Mouse (Mus musculus): ENCODE results near the gene Gm10717. TPM values are rescaled to one million over a fixed set of nuclear protein-coding genes. Genes with fewer than 3 reads are reported as not detected.

The Gm10717 gene
- 7.5 TPM for polyA plus RNA-seq (2017; shearing (Covaris generic))

GRCm38 (mm10) chr9:3024912-3025467, at the start of gene Gm10717:
TSS of gene Gm10717 (plus strand) at chr9:3025417.

GRCm38 (mm10) chr9:3000445-3000972, 24.7 kb upstream of the Gm10717 start, which contains the start of gene Gm10722:
TSS of gene Gm10722 (plus strand) at chr9:3000922.

GRCm38 (mm10) chr9:3002794-3003396, 22.3 kb upstream of the Gm10717 start, which contains the start of gene Gm11168:
TSS of gene Gm11168 (plus strand) at chr9:3003346.

GRCm38 (mm10) chr9:3012733-3013279, 12.4 kb upstream of the Gm10717 start, which contains the start of gene Gm10721:
TSS of gene Gm10721 (plus strand) at chr9:3013140.

GRCm38 (mm10) chr9:3015354-3015753, 9.9 kb upstream of the Gm10717 start, which contains the start of gene Gm10720:
TSS of gene Gm10720 (plus strand) at chr9:3015654.

GRCm38 (mm10) chr9:3017108-3017507, 8.1 kb upstream of the Gm10717 start, which contains the start of gene Gm10719:
TSS of gene Gm10719 (plus strand) at chr9:3017408.

GRCm38 (mm10) chr9:3023312-3023984, 1.8 kb upstream of the Gm10717 start, which contains the start of gene Gm10718:
TSS of gene Gm10718 (plus strand) at chr9:3023547.

GRCm38 (mm10) chr9:3034299-3034698, 9.1 kb downstream of the Gm10717 start, which contains the start of gene Gm17535:
TSS of gene Gm17535 (plus strand) at chr9:3034599.

GRCm38 (mm10) chr9:3036577-3036976, 11.4 kb downstream of the Gm10717 start, which contains the start of gene Gm10715:
TSS of gene Gm10715 (plus strand) at chr9:3036877.

Other genes with a start within 250 kb of the Gm10717 start
- gene Gm10722, start 24.5 kb upstream of the Gm10717 start, polyA plus RNA-seq (2017; shearing (Covaris generic)) = 0.57 TPM
- gene Gm11168, start 22.1 kb upstream of the Gm10717 start, polyA plus RNA-seq (2017; shearing (Covaris generic)) = 4.0 TPM
- gene Gm10721, start 12.3 kb upstream of the Gm10717 start, polyA plus RNA-seq (2017; shearing (Covaris generic)) = not detected
- 0.63 TPM for gene Gm10720, start 9.8 kb upstream of the Gm10717 start, polyA plus RNA-seq (2017; shearing (Covaris generic))
- gene Gm10719, start 8.0 kb upstream of the Gm10717 start, polyA plus RNA-seq (2017; shearing (Covaris generic)) = 3.4 TPM
- 2.9 TPM for gene Gm10718, start 1.9 kb upstream of the Gm10717 start, polyA plus RNA-seq (2017; shearing (Covaris generic))
- gene Gm17535, start 9.2 kb downstream of the Gm10717 start, polyA plus RNA-seq (2017; shearing (Covaris generic)) = 1.3 TPM
- gene Gm10715, start 11.5 kb downstream of the Gm10717 start, polyA plus RNA-seq (2017; shearing (Covaris generic)) = not detected